Mouse (Mus musculus) gastrocnemius, adult 2 months (tissue): Measurements from ENCODE around the gene Vav2. TPM values are rescaled to one million over a fixed set of nuclear protein-coding genes. Genes with fewer than 3 reads are reported as not detected.

Experiments
- DNase-seq: peaks from one replicate; pipeline ENCODE4 v3.0.0; 2022
- H3K27ac ChIP-seq: fragments of 200-600 bp; 2 replicates; pipeline ENCODE4 v1.8.1; 2022; ENCODE audit warnings: mild to moderate bottlenecking
- H3K4me3 ChIP-seq: fragments of 200-600 bp; 2 replicates; pipeline ENCODE4 v1.8.1; 2022; ENCODE audit warnings: mild to moderate bottlenecking, moderate library complexity
- CTCF ChIP-seq: fragments of 200-600 bp; IDR thresholded peaks from 2 replicates; pipeline ENCODE4 v1.8.1; 2022; ENCODE audit warnings: antibody characterized with exemption, mild to moderate bottlenecking, moderate library complexity
- intact Hi-C: fragments of 180-260 bp; cut with DNase I; formaldehyde crosslinking; loops from one replicate; pipeline ENCODE4 v1.15.1; 2025
- total RNA-seq, 2 experiments: library from RNA; stranded (reverse); gene quantifications; 2 replicates each; pipeline ENCODE4 v1.2.3; 2021

The Vav2 gene
- total RNA-seq, 2 experiments from 2014 or later, result 2.0 to 4.3 TPM

DNA sequence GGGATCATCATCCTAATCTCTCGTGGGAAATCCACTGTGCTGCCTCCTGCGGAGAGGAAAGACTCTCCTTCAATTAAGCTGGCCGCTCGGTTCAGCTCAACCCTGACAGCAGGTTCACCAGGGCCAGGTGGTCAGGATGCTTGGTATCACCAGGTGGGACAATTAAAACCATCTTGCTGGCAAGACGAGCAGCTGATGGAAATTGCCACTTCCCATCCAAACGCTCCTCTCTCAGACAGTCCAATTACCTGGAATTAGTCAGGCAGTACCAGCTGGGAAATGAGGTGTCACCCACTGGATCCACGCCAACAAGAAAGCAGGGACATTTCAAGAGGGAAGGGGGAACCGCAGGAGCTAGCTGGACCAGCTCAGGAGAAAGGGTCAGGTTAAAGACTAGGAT, 96.4 kb downstream of the Vav2 start:
- DNase-seq, result no peak
- intact Hi-C loops, result loop anchor here (5.0 kb wide), 1 partner anchor 37 kb away; no protein-coding TSS in a partner anchor
- Histone ChIP-seq H3K27ac (no peak overlapping the region), H3K4me3 (no peak overlapping the region)
- TF ChIP-seq CTCF, result no peak

DNA sequence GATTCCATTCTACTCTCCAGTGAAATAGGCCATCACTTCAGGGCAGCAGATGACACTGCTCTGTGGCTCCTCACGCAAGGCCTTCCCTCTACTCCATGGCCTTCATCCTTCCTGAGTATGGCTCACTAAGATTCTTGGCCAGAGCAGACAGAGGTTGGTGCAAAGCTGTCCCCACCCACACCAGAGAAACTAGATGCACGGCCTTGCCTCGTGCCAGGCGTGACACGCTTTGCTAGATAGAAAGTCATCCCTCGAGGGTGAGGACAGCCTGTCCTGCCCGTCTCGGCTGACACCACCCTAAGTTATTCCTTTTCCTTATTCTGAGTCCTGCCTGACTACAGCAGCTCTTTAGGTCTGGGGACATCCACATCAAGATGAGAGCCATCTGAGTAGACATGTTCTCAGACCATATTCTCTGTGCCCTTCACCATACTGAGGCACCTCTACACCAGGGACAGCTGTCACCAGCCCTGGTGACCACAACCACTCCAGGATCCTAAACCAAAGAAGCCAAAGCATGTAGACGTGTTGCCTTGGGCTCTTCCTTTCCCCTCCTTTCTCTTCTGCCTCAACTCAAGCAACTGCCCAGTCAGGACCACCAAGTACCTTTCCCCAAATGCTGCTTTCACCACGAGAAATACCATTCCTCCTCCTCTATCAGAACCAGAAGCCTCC, 97.3 kb downstream of the Vav2 start:
- no peak for TF ChIP-seq CTCF
- intact Hi-C loops, result loop anchor here (5.0 kb wide), 1 partner anchor 38 kb away; no protein-coding TSS in a partner anchor
- DNase-seq, result no peak
- Histone ChIP-seq H3K27ac (no peak overlapping the region), H3K4me3 (no peak overlapping the region)

DNA sequence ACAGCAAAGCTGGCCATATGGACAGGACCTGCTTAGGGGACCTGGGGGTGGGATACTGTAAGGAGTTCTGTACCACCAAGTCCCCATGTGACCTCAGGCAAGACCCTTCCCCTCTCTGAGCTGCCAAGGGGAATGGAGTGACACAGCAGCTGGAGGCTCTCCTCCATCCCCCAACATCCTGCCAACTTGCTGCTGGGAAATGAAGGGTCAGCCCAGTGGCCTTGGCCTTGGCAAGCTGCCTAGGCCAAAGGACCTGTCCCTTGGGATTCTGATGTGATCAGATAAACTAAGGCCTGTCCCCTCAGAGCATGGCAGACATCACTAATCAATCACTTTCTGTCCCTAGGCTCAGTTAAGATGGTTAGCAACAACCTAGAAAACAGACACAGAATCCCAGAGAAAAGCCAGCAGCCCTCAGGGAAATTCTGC, 98.2 kb downstream of the Vav2 start:
- Histone ChIP-seq H3K27ac (0 out of 2 replicates have a peak overlapping the region, but pooled peaks have one; percentile 16), H3K4me3 (no peak overlapping the region)
- intact Hi-C loops, result no loop called here
- no peak for TF ChIP-seq CTCF
- DNase-seq, result no peak

DNA sequence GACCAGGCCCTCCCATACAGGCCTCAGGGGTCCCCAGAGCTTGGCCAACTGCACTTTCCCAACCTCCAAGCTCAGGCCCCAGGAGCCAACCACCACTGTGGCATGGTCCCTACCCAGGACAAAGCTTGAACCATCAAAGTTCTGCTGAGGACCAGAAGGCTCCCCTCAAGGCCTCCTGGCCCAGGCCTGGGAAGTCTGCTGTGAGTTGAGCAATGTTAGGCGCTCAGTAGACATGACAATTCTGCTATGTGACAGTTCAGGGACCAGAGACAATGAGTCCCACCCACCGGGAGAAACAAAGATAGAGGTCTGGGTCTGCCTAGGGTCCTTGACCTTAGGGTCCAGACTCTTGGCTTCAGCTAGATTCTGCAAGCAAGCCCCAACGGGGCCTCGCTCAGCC, 98.9 kb downstream of the Vav2 start:
- no peak overlapping the region for H3K4me3 ChIP-seq
- no peak overlapping the region for H3K27ac ChIP-seq
- TF ChIP-seq CTCF, result no peak
- intact Hi-C loops, result no loop called here
- DNase-seq, result no peak

DNA sequence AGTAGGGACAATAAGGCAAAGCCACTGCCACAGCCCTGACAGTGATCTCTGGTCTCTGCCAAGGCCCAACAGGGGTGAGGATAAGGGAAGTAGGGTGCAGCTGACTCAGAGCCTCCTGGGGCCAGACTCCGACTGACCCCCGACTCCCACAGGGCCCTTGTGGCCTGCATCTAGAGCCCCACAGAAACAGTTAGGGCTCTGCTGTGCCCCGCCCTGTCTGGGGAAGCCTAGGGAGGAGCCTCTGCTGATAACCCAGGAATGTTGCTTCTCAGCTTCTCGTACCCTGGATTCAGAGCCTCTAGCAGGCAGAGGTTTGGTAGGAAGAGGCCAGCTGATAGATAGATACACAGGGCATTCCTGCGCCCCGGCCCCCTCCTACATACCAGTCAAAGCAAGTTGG, 99.8 kb downstream of the Vav2 start:
- intact Hi-C loops, result no loop called here
- Histone ChIP-seq H3K4me3 (no peak overlapping the region), H3K27ac (no peak overlapping the region)
- TF ChIP-seq CTCF, result no peak
- no peak for DNase-seq

DNA sequence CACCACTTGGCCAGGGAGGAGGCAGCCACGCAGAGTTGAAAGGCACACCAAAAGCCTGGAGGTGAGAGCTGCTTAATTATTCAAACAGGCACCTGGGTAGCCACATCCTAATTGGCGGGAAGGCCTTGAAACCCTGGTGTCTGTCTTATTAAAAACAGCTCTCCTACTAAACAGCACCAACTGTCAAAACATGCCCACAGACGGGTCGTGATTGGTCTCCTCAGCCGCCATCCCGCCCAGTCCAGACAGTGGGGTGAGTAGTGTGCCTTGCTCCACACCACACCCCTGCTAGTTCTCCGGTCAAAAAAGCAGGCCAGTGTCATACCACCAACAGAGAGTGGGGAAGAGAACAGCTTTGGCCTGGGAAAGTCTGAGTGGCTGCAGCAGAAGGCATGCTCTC, 100.5 kb downstream of the Vav2 start:
- DNase-seq, result no peak
- Histone ChIP-seq H3K4me3 (no peak overlapping the region), H3K27ac (no peak overlapping the region)
- intact Hi-C loops, result no loop called here
- no peak for TF ChIP-seq CTCF

DNA sequence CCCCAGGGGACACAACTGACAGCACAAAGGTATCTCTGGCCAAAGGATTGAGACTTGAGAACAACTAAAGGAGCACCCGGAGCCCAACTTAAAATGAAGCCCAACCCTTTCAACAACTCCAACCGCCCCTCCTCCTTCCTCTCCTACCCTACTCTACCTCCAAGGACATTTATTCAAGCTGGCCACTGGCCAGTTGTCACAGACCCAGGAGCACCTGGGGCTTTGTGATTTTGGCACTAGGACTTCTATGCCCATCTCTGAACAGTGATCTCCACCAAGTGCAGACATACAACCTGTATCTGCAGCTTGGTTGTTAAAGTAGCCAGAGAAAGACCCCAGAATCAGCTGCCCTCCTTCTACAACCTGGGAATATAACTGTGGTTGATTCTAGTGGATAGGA, 102.1 kb downstream of the Vav2 start:
- intact Hi-C loops, result no loop called here
- no peak for TF ChIP-seq CTCF
- Histone ChIP-seq H3K4me3 (no peak overlapping the region), H3K27ac (no peak overlapping the region)
- DNase-seq, result no peak

DNA sequence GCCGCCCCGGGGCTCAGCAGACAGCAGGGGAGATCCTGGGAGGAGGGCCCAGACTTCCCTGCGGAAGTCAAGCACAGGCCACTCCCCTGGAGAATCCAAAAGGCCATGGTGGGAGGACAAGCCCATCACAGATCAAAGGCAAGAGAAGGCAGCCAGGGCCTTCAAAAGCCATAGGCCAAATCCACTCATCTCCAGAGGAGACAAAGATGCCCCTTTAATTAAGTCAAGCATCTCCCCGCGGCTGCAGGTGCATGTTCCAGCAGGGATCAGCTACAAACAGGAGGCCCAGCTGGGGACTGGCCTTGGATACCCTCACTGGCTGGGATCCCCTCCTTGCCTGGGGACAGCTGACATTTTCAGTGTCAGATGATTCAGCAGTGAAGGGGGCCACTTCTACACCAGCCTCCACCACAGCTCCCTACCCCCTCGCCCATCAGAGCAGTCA, 105.4 kb downstream of the Vav2 start:
- H3K4me3 ChIP-seq, result no peak overlapping the region
- H3K27ac ChIP-seq, result no peak overlapping the region
- no peak for DNase-seq
- intact Hi-C loops, result no loop called here
- TF ChIP-seq CTCF, result no peak

DNA sequence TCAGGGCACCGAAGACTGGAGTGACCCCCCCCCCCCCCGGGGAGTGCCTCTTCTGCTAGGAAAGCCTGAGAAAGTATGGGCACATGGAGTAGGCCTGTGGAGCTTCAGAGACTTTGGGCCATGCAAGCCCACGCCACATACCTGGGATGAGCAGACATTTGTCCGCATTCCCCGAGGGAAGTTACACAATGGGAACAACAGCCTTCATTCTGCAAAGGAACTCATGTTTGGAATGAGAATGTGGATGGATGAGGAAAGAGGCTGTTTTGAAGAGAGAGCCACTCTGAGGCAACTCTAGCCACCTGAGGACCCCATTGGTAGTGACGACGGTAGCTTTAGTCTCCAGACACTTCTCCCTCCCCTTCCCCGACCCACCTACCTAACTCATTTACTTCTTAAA, 106.0 kb downstream of the Vav2 start:
- Histone ChIP-seq H3K4me3 (no peak overlapping the region), H3K27ac (no peak overlapping the region)
- intact Hi-C loops, result no loop called here
- TF ChIP-seq CTCF, result no peak
- no peak for DNase-seq

DNA sequence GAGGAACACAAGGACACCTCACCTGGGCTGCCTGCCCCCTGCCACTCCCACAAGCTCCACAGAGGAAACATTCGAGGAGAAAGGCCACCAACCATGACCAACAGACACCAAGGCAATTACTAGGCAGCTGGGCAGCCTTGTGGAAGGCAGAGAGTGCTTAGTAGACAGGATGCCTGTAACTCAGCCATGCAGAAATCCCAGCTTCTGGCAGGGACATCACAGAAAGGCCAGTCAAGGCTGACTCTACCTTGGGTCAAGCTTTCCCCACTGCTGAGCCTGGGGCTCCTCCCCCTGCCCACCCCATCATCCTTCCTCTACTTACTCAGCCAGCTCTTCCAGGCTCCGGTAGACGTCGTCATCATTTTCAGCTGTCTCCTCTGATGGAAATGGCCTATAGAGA, 108.2 kb downstream of the Vav2 start:
- Histone ChIP-seq H3K4me3 (no peak overlapping the region), H3K27ac (peak overlapping the region; percentile 53; the same call in 1 of the 2 replicates)
- DNase-seq, result no peak
- intact Hi-C loops, result no loop called here
- TF ChIP-seq CTCF, result no peak

DNA sequence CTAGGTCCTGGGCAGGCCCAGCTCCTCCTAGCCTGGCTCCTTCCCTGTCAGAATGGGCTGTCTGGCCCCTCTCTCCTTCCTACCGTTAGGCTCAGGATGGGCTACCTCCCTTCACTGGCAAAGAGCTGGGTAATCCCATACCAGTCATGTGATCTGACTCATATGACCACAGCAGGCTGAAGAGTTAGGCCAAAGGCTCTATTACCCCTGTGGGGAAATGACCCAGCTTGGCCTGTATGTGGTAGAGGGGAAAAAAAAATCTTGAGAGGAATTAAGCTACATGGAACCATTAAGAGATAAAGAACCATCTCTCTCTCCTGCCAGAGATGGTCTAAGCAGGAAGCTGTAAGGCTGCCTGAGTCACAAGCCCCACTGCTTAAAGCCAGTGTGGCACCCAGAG, 108.6 kb downstream of the Vav2 start:
- peak overlapping the region; percentile 53; the same call in 1 of the 2 replicates for H3K27ac ChIP-seq
- intact Hi-C loops, result no loop called here
- no peak for TF ChIP-seq CTCF

DNA sequence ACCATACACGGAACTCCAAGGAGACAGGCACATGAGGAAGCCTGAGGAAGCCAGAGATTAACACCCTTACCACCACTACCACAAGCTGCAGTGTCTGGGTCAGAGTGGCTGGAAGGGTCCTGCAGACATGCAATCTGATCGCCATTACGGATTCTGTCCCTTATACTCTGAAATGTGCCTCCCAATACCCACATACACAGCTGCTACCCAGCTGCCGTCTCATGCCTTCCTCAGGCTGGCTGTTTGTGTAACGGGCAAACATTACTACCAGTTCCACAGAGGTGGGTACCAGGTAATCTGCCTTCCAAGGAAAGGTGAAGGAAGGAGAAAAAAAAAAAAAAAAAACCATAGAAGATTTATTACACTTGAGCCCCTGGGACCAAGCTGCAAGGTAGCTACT, 110.7 kb downstream of the Vav2 start:
- TF ChIP-seq CTCF, result no peak
- intact Hi-C loops, result no loop called here
- DNase-seq, result no peak
- no peak overlapping the region for H3K4me3 ChIP-seq
- no peak overlapping the region for H3K27ac ChIP-seq

More for the DNA sequence above, 108.6 kb downstream of the Vav2 start:
- no peak overlapping the region for H3K4me3 ChIP-seq
- DNase-seq, result no peak

DNA sequence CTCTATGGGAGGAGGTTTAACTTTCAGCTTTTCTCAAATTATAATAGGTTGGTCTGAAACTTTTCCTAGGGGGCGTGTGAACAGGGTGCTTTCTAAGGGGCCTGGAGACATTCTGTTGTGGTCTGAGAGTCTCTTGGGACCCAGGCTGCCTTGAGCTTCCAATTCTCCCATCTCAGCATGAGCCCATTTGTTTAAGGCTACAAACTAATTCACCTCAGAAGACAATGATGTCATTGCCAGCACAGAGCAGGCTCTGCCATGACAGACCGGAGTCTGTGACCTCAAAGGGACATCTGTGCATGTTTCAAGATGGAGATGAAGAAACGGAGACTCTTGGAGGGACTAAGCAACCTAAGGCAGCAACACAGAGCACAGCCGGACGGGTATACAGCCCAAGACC, 112.6 kb downstream of the Vav2 start:
- no peak for TF ChIP-seq CTCF
- DNase-seq, result no peak
- intact Hi-C loops, result no loop called here
- no peak overlapping the region for H3K4me3 ChIP-seq
- no peak overlapping the region for H3K27ac ChIP-seq

DNA sequence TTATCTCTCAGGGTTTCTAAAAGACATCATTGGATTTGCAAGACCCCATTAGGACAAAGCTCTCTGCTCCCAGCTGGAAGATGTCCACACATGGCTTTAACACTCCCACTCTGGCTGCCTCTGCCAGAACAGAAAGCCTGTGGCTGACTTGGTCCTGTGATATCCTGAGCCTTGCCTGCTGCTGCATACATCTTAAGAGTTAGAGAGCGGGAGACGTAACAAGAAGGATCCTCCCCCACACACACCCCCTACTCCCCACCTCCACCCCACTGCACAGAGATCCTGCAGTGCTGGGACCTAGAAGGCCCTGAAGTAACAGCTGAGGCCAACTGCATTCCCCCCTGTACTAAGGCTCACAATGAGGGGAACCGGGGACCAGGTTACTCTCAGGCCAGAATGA, 114.3 kb downstream of the Vav2 start:
- DNase-seq, result no peak
- H3K27ac ChIP-seq, result no peak overlapping the region
- H3K4me3 ChIP-seq, result no peak overlapping the region
- intact Hi-C loops, result no loop called here
- TF ChIP-seq CTCF, result no peak
